Mouse (Mus musculus): ENCODE results near the gene Ifi27l2a.

GRCm38 (mm10) chr12:103434861-103435260, 8.6 kb downstream of the Ifi27l2a start:
- no peak for TF ChIP-seq POLR2AphosphoS2 (IDR thresholded peaks at IDR 0.05; ENCODE audit: insufficient read length, low read depth)
- TF ChIP-seq POLR2A (IDR thresholded peaks at IDR 0.05; ENCODE audit: insufficient read length, low read depth), result no peak
- TF ChIP-seq MAX (IDR thresholded peaks at IDR 0.05; ENCODE audit: low read depth), result no peak
- no peak for TF ChIP-seq CEBPB (IDR thresholded peaks at IDR 0.05; ENCODE audit: insufficient read depth, poor library complexity, severe bottlenecking)
- TF ChIP-seq E2F4 (IDR thresholded peaks at IDR 0.05; ENCODE audit: insufficient read depth), result no peak
- TF ChIP-seq MYOG (IDR thresholded peaks at IDR 0.05; ENCODE audit: control insufficient read depth in 1 of 3, insufficient read depth in 1 of 3, insufficient read length in 2 of 3, low read depth in 2 of 3), result no peak

Measured in myocyte (in vitro differentiated cells).